In genomic region chr11:33700725-33701124, GRCm38 (mm10) we compare ENCODE assay signal across 8 mouse cellular contexts.
DNase-seq lines count a peak whose midpoint lies in the region; ATAC-seq lines count a peak whose summit lies in the region.

No protein-coding gene starts in this region.

- ATAC-seq in megakaryocyte-erythroid progenitor cell, adult 5-6 weeks (replicated peaks; ENCODE audit: low FRiP score, low TSS enrichment, poor library complexity, severe bottlenecking): no peak
- no peak for ATAC-seq in megakaryocyte progenitor cell, adult 5-6 weeks (replicated peaks; ENCODE audit: poor library complexity)

- peak; percentile 89 for DNase-seq in CD4-positive helper T cell, adult 2 months (ENCODE audit: low read depth, low spot score)
- peak; percentile 21 for DNase-seq in Muller cell, postnatal 12 days (ENCODE audit: inconsistent ontology term)
- DNase-seq in layer of hippocampus, adult 8-10 months (ENCODE audit: low spot score in 2 of 2): peak; percentile 42 to 64
- DNase-seq in naive thymus-derived CD4-positive, alpha-beta T cell, adult 2 months (ENCODE audit: low read depth): peak; percentile 56
- no peak for DNase-seq in cerebellum, adult 8-10 months
- DNase-seq in yolk sac, embryonic 10.5 days (ENCODE audit: low spot score): no peak

Comparison
In these comparisons a context has a peak if more than half of its experiments do, and no peak if none do; other contexts are left out.
1. DNase-seq: peak in CD4-positive helper T cell, adult 2 months (single experiment), Muller cell, postnatal 12 days (single experiment), layer of hippocampus, adult 8-10 months (2 of 2) and naive thymus-derived CD4-positive, alpha-beta T cell, adult 2 months (single experiment); none in cerebellum, adult 8-10 months (single experiment) and yolk sac, embryonic 10.5 days (single experiment).